Mouse (Mus musculus): ENCODE results near the gene Plpp2.

Plpp2 gene

DNA sequence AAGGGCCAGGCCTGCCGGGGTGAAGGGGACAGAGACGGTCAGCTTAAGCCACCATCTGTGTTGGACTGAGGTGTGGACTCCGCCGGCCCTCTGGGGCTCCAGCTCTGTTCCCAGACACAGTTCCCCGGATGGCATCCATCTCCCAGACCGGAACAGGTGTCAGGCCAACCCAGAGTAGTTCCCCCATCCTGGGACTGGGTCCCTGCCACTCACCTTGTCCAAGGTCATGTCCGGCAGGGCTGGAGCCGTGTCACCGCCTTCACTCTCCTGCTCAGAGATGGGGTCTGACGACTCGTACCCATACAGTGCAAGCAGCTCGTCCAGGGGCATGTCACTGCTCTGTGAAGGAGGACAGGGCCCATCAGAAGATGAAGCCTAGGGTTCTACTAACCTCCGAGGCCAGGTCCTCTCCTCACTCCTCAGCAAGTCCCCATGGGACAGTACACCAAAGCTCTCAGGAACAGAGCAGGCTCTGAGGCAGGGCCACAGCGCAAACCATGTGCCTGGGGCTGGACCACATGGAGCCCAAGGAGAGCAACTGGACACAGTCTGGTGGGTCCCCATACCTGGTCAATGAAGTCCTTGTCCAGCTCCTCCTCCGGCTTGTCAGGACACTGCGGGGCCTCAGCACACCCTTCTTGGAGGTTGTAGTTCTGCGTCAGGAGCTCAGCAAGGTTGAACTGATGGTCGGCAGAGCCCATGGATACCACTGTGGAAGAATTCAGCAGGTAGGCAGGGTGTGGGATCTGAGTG lies 15.6 kb upstream of the Plpp2 start:
- DNase-seq (ENCODE audit: low read depth, low spot score), result no peak

- no peak for DNase-seq (ENCODE audit: low read depth, low spot score)
Measured at GRCm38 (mm10) chr10:79548546-79548945, 14.9 kb upstream of the Plpp2 start.

GRCm38 (mm10) chr10:79547148-79547675 lies 13.6 kb upstream of the Plpp2 start:
- DNase-seq (ENCODE audit: low read depth, low spot score), result no peak

DNA sequence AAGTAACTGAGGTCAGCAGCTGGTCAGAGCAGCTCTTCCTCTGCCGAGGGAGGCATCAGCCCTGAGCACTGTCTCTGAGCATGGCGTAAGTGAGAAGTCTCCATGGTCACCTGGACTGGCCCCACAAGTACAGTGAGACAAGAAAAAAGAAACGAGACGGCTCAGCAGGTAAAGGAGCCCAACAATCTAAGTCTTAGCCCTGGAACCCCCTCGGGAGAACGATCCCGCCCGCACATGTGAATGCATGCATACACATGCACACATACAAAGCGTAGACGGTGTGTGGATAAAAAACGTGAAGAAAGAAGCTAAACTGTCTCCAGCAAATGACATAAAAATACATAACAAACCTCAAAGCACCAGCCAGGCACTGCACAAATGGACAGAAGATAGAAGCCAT lies 12.9 kb upstream of the Plpp2 start:
- DNase-seq (ENCODE audit: low read depth, low spot score), result no peak

- no peak for DNase-seq (ENCODE audit: low read depth, low spot score)
Measured at GRCm38 (mm10) chr10:79545891-79546290, 12.3 kb upstream of the Plpp2 start.

DNA sequence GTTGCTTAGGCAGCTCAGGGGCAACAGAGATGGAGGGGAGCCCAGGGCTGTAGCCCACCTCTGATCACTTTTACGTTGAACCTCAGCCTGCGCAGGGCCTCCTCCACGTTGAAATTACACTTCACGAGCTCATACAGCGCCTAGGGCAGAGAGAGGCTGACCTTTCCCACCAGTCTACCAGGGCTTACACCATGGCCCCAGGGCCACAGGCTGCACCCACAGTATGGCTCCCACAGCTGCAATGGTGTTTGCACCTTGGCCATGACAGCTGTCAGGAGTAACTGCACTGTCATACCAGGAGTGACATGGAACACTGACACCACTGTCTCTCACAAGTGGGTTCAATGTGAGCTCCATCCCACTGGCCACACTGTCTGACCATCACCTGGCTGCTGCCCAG lies 11.0 kb upstream of the Plpp2 start:
- no peak for DNase-seq (ENCODE audit: low read depth, low spot score)

DNA sequence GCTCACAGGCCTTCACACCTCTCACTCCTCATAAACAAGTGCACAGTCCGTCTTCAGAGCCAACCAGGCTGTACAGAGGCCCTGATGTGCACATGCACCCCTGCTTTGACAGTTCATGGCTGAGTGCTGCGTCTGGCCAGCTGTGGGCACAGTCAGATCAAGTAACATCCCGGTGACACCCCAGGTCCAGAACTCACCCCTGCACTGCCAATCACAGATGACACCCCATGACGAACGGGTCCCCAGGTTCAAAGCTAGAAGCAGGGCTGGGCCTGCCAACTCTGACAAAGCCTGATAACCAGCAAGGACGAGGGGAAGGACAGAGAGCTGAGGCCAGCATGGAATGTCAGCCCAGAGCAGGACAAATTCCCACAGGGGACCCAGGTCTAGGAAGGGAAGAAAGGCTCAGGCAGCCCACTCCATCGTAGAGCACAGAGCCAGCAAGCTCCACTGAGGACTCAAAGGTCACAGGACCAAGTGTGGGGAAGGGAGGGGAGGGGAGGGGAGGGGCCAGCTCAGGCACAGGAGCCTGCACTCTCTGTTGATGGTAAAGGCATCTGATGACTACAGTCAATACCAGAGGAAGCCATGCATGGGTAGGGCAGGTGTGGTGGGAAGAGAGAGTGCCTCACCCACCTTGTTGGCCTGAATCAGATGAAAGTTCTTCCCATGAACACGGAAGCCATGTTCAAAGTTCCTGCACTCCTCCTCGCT lies 10.4 kb upstream of the Plpp2 start:
- no peak for DNase-seq (ENCODE audit: low read depth, low spot score)

DNA sequence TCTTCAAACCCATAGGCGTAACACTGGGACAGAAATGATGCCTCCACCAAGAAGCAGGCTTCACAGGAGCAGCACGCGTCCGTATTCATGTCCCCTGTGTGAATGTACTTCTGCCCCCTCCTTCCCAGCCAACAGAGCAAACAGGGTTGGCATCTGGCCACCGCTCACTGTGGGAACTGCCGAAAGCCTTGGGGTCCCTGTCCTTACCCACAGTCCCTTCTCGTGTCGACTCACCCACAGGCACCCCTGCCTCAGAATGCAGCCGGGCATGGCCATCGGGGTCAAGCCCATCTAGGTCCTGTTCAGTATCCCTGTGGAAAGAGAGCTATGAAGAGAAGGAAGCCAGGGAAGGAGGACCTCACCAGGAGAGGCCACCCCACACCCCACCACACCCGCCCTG lies 8.6 kb upstream of the Plpp2 start:
- DNase-seq (ENCODE audit: low read depth, low spot score), result no peak

DNA sequence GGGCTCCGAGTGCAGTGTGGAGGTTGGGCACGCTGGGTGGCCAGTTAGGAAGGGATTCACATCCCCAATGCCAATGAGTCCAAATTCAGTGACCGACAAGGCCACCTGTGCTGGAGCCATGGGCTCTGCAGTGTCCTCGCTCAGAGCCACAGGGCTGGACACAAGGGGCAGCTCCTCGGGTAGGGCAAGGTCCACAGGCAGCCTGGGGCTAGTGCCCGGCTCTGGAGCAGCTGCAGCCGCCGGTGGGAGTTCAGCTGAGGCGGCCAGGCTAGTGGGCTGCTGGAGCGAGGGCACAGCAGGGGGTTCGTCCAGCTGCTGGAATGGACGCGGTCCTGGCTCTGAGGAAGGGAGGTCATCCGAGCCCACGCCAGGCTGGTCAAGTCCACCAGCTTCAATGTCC lies 7.9 kb upstream of the Plpp2 start:
- DNase-seq (ENCODE audit: low read depth, low spot score), result no peak

DNA sequence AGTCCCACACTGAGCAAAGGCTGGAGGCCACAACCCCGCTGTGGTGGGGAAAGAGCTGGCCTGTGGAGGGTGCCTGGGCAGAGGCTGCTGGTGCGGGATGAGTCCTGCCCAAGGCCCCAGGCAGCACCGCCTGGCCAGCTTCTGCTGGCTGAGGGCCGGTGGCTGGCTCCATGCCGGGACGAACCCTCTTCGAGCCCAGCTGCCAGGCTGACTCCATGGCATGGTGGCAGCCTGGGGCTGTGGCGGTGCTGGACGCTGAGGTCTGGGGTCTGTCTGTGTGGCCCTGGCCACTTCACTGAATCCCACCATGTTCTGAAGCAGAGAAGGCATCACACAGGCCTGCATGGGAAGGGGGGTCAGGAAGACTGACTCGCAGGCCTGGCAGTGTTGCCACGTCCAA lies 7.2 kb upstream of the Plpp2 start:
- peak; percentile 57 for DNase-seq (ENCODE audit: low read depth, low spot score)

GRCm38 (mm10) chr10:79539701-79540495 lies 6.3 kb upstream of the Plpp2 start:
- DNase-seq (ENCODE audit: low read depth, low spot score), result no peak

- DNase-seq (ENCODE audit: low read depth, low spot score), result no peak
Measured at GRCm38 (mm10) chr10:79538873-79539272, 5.3 kb upstream of the Plpp2 start.

GRCm38 (mm10) chr10:79538323-79538722 lies 4.7 kb upstream of the Plpp2 start:
- peak; percentile 76 for DNase-seq (ENCODE audit: low read depth, low spot score)

- DNase-seq (ENCODE audit: low read depth, low spot score), result no peak
Measured at GRCm38 (mm10) chr10:79537781-79538180, 4.2 kb upstream of the Plpp2 start.

GRCm38 (mm10) chr10:79537271-79537670 lies 3.7 kb upstream of the Plpp2 start:
- DNase-seq (ENCODE audit: low read depth, low spot score), result no peak

DNA sequence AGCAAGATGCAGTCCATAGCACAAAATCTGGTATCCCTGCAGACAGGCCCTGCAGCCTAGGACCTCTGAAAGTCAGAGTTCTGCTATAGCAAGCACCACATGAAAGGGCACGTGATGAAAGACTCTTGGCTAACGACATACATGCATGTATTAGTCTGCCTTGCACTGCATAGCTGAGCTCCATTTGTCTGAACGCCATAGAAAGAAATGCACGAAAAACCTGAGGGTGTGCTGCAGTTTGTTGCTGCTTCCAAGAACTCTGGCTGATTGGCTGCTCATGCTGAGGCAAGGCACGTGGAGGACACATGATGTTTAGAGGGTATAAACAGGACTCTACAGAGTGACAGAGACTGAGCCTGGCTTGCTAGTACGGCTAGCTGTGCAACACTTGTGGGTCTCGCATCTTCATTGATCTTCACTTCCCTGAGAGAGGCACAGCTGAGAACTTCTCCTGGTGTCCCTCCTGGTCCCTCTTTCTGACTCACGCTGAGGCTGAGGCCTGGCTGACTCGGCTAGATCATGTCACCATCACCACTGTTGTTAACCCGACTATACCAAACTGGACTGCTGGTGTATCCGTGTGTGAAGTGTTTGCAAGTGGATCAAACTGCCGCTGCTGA lies 3.0 kb upstream of the Plpp2 start:
- DNase-seq (ENCODE audit: low read depth, low spot score), result no peak

DNA sequence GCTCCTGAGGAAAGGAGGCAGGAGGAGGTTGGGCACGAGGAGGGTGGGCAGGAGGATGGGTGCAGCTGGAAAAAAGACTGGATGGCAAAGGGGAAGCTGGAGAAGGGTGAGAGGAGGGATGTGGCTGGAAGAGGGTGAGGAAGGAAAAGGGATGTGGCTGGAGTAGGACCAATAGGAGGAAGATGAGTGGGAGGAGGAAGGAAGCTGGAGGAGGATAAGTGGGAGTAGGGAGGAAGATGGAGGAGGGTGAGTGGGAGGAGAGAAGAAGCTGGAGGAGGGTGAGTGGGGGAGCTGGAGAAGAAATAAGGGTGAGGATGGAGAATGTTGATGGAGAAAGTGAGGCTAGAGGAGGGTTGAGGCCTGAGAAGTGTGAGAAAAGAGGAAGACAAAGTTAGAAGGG lies 1.8 kb upstream of the Plpp2 start:
- DNase-seq (ENCODE audit: low read depth, low spot score), result no peak

GRCm38 (mm10) chr10:79534426-79534825 lies 830 bp upstream of the Plpp2 start:
- DNase-seq (ENCODE audit: low read depth, low spot score), result no peak

GRCm38 (mm10) chr10:79532678-79533077 lies 918 bp downstream of the Plpp2 start:
- DNase-seq (ENCODE audit: low read depth, low spot score), result no peak

DNA sequence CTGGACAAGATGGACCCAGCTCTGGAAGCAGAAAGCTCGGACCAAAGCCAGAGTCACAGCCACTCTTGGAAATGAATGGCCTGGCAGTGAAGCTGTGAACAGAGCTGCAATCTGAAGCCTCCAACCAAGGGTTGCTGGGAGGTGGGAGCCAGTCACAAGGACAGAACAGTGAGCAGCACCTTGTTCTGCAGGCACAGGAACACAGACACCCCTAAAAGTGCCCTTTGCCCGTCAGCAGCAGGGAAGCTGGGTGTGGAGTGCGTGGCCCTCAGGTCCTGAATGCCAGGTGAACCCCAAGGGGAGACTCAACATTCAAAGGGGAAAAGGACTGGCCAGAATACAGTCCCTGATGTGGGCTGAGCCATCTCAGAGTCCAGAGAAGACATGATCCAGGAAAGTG lies 2.0 kb downstream of the Plpp2 start:
- DNase-seq (ENCODE audit: low read depth, low spot score), result no peak

- no peak for DNase-seq (ENCODE audit: low read depth, low spot score)
Measured at GRCm38 (mm10) chr10:79530721-79531120, 2.9 kb downstream of the Plpp2 start.

GRCm38 (mm10) chr10:79530241-79530640 lies 3.4 kb downstream of the Plpp2 start:
- no peak for DNase-seq (ENCODE audit: low read depth, low spot score)
